Mouse (Mus musculus): ENCODE results near the gene Rhbdf1. TPM values are rescaled to one million over a fixed set of nuclear protein-coding genes. Genes with fewer than 3 reads are reported as not detected.
"Not testable (repeated sequence)": the region's sequence is repeated elsewhere in the genome, so short reads cannot be mapped to it uniquely, and the experiment has no call there.

Rhbdf1 gene
- polyA plus RNA-seq, 1 experiment from 2014 or later: 63.4 TPM

GRCm38 (mm10) chr11:32216851-32217250, 5.2 kb downstream of the Rhbdf1 start:
- ATAC-seq (ENCODE audit: low FRiP score, low read depth): no peak
- Histone ChIP-seq H3K9ac (peak overlapping the region; percentile 25; the same call in 1 of the 2 replicates), H3K27ac (no peak overlapping the region), H3K4me1 (peaks cover 43% of the 10 kb centered on the region), H3K4me2 (replicated peaks) (no peak overlapping the region), H3K36me3 (peaks cover 47% of the 10 kb centered on the region), H3K27me3 (no peaks in the 10 kb centered on the region), H3K9me3 (no peaks in the 10 kb centered on the region), H3K4me3 (no peak overlapping the region)
- whole genome bisulfite sequencing: 19% methylated on average over 8 of the region's 8 CpGs

DNA sequence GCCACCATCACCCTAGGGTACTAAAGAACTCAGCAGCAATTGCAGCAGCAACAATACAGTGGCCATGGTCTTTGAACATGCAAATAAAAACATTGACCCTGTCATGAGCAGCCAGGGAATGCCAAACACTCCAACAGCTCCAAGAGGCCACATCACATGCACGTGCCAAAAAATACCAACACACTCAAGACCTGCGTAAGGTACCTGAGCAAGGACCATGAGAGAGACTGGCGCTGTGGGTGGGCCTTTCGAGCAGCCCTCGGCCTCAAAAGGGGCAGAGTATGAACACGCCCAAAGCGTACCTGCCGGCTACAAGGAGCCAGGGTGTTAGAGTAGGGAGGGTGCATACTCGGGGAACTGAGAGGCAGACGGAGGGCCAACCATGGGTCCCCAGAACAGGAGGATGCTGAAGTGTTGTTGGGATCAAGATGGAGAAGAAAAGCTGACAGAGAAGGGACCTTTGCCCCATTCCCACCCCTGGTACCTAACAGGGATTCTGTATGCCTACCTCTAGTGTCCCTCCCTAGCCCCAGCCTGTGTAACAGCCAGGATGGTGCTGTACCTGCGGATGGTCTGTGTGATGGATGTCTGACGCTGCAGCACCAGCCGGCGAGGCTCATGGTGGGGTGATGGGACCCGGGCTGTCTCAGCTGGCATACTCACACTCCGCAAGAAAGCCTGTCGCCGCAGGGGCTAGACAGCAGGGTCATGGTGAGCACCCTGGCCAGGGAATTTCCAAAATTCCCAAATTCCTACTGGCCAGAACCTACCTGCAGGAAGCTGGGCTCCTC, 6.5 kb downstream of the Rhbdf1 start:
- Histone ChIP-seq H3K9me3 (no peaks in the 10 kb centered on the region), H3K36me3 (peaks cover 60% of the 10 kb centered on the region), H3K9ac (no peak overlapping the region), H3K4me1 (peaks cover 36% of the 10 kb centered on the region), H3K4me2 (replicated peaks) (no peak overlapping the region), H3K27me3 (no peaks in the 10 kb centered on the region), H3K4me3 (no peak overlapping the region), H3K27ac (no peak overlapping the region)
- ATAC-seq (ENCODE audit: low FRiP score, low read depth): no peak
- WGBS: 93% methylated on average over 18 of the region's 18 CpGs

DNA sequence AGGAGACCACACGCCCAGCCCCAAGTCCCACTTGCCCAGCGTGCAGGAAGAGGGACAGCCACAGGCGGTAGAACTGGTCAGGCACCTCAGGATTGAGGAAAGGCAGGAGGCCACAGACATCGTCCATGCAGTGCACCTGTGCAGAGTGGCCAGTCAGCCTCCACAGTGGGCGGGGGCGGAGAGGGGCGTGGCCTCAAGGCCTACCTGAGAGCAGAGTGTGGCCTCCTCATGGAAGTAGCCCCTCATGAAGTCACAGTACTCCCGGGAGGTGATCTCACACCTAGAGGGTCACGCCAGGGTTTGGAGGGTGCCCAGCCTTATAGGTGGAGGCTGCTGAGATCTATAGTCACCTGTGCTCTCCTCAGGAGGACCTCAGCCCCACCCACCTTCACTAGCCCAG, 11.5 kb downstream of the Rhbdf1 start:
- no peaks in the 10 kb centered on the region for H3K9me3 ChIP-seq
- 91% methylated on average over 9 of the region's 9 CpGs for WGBS
- H3K4me2 ChIP-seq (replicated peaks): no peak overlapping the region
- ATAC-seq (ENCODE audit: low FRiP score, low read depth): peak; percentile 20; the same call in 1 of the 2 replicates
- H3K9ac ChIP-seq: no peak overlapping the region
- no peak overlapping the region for H3K4me3 ChIP-seq
- H3K27ac ChIP-seq: no peak overlapping the region
- peaks cover 7% of the 10 kb centered on the region for H3K4me1 ChIP-seq
- no peaks in the 10 kb centered on the region for H3K27me3 ChIP-seq
- H3K36me3 ChIP-seq: peaks cover 87% of the 10 kb centered on the region

DNA sequence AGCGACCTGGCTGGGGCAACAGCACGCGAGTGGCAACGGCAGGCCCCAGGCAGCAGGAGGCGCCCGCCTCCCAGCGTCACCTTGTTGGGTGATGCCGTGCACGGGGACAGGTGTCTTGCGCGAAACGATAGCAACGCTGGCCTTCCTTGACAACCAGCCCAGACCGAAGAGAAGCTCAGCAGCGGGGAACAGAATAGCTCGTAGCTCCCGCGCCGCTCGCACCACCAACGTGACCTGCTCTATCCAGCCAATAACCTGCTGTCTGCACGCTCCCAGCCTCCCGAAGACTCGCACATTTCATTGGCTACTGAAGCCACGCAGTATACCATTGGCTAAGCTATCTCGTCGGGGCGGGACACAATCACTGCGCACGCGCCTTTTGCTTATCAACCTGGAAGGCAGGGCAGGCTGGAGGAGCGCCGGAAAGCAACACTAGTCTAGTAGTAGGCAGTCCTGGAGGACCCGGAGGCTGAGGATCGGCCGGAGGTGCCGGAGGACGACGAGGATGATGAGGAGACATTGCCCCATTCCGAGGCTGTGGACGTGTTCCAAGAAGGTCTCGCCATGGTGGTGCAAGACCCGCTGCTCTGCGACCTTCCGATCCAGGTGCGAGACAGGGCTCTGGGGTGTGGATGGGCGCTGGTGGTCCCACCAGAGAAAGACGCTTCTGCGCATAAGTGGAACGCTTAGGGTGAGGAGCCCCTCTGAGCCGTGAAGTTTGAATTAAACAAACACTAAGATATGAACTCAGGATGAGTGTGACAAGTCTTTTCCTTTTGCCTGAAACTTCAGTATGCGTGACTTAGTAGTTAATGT, 16.8 kb downstream of the Rhbdf1 start, which contains the start of gene Snrnp25:
Gene Snrnp25 (plus strand): TSS at position 358 of the 816 bp plus-strand sequence.
- Histone ChIP-seq H3K9ac (peak within 1 kb of the TSS; percentile 79), H3K36me3 (peaks cover 33% of the 10 kb centered on the region), H3K4me2 (replicated peaks) (peak within 1 kb of the TSS; percentile 72), H3K4me1 (peaks cover 13% of the 10 kb centered on the region), H3K27me3 (no peaks in the 10 kb centered on the region), H3K4me3 (peak within 1 kb of the TSS; percentile 69), H3K27ac (peak within 1 kb of the TSS; percentile 39; the same call in 1 of the 2 replicates), H3K9me3 (no peaks in the 10 kb centered on the region)
- peak; percentile 100 for ATAC-seq (ENCODE audit: low FRiP score, low read depth)
- under 1% methylated on average over 52 of the region's 52 CpGs for WGBS

DNA sequence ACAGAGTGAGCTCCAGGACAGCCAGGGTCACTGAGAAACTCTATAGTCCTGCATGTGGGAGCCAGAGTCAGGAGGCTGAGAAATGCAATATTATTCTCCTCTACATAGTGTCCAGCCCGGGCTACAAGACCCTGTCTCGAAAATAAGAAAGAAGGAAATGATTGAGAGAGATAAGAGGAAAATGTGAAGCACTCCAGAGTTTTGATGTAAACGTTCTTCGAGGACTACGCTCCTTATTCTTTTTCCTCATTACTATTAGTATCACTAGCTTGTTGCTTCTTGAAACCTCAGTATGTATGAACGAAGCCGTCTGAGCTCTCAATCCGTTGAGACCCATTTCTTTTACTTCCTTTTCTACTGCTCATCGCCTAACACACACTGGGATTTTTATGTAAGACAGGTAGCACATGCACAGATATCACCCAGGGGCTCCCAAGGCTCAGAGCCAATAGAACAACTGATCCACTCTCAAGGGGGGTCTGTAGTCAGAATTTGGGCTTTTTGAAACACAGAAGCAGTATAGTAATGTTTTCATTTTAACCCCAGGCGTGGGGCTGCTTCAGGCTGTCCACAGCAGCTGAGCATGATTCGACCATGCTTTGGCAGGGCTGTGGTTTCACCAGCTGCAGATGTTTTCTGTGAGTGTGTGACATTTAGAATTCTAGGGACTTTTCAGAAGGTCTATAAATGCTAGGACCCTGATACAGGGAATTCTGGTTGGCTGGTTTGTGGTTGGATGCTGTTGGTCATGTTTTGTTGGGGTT, 20.0 kb downstream of the Rhbdf1 start:
- WGBS: 80% methylated on average over 11 of the region's 11 CpGs
- Histone ChIP-seq H3K4me1 (peaks cover 13% of the 10 kb centered on the region), H3K36me3 (peaks cover 1% of the 10 kb centered on the region; the same call in 1 of the 2 replicates), H3K27ac (no peak overlapping the region), H3K9ac (no peak overlapping the region), H3K27me3 (0 out of 2 replicates have a peak, but pooled peaks cover 2% of the 10 kb centered on the region), H3K4me2 (replicated peaks) (no peak overlapping the region), H3K4me3 (no peak overlapping the region), H3K9me3 (no peaks in the 10 kb centered on the region)
- ATAC-seq (ENCODE audit: low FRiP score, low read depth): no peak

DNA sequence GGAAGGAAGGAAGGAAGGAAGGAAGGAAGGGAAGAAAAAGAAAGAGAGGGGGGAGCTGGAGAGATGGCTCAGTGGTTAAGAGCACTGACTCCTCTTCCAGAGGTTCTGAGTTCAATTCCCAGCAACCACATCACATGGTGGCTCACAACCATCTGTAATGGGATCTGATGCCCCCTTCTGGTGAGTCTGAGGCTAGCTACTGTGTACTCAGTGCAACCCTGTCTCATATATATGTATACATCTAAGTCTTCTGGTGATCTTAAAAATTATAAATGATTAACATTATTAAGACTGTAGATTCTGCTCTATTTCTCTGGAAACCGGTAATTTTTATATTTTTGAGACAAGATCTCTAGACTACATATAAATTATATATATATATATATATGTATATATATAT, 21.1 kb downstream of the Rhbdf1 start:
- not testable (repeated sequence) for H3K4me3 ChIP-seq, H3K27me3 ChIP-seq
- WGBS: 63% methylated on average over 1 of the region's 1 CpGs

DNA sequence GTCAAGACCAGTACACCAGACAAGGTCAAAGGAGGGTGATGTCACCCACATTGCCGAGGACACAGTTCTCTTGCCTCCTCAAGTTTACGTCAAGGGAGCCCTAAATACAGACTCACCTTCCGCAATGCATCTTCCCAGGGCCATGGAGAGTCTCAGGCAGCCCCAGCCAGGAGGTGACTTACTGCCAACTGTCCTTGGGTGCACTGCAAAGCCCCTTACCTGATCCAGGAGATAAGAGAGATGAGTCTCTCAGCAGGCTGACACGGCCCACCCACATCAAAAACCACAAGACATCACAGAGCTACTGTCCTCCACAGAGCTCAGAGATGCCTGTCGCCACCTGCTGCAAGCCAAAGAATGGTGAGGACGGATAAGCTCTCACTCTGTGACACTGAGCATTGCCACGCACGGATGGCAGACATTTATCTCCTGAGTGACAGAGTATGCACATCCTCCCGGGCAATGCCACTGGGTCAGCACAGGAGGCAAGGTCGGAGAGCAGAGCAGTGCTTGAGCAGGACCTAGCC, 22.0 kb downstream of the Rhbdf1 start, which contains the start of gene Il9r:
Gene Il9r (minus strand): TSS at position 205 of the 527 bp plus-strand sequence.
- Histone ChIP-seq H3K9me3 (no peaks in the 10 kb centered on the region), H3K27me3 (peaks cover 7% of the 10 kb centered on the region; the same call in 1 of the 2 replicates), H3K27ac (no peak within 1 kb of the TSS), H3K4me2 (replicated peaks) (no peak within 1 kb of the TSS), H3K4me3 (no peak within 1 kb of the TSS), H3K9ac (no peak within 1 kb of the TSS), H3K4me1 (peaks cover 6% of the 10 kb centered on the region), H3K36me3 (no peaks in the 10 kb centered on the region)
- ATAC-seq (ENCODE audit: low FRiP score, low read depth): no peak
- WGBS: 72% methylated on average over 10 of the region's 10 CpGs

More for the DNA sequence above, 21.1 kb downstream of the Rhbdf1 start:
- not testable (repeated sequence) for H3K4me2 ChIP-seq (replicated peaks); ATAC-seq (ENCODE audit: low FRiP score, low read depth); H3K27ac ChIP-seq; H3K9me3 ChIP-seq; H3K36me3 ChIP-seq; H3K9ac ChIP-seq
- H3K4me1 ChIP-seq: peaks cover 10% of the 10 kb centered on the region

DNA sequence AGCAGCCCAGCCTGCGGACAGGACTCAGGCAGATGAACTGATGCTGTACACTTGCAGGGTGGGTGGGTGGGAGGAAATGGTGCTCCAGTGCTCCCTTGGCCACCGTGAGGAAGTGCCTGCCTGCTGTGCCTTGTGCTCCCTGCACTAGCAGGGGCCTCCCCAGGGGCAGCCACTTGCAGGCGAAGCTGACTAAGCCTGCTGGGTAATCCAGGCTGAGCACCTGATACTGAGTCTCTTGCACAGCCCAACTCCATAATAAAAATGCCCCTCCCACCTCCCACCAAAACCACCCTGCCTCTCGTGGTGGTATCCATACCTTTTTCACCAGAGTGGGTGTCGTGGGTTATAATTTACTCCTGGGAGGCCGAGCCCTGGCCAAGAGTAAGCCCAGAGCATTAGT, 22.9 kb downstream of the Rhbdf1 start:
- Histone ChIP-seq H3K4me1 (no peaks in the 10 kb centered on the region), H3K27ac (no peak overlapping the region), H3K36me3 (no peaks in the 10 kb centered on the region), H3K4me3 (no peak overlapping the region), H3K9me3 (no peaks in the 10 kb centered on the region), H3K9ac (no peak overlapping the region), H3K4me2 (replicated peaks) (no peak overlapping the region), H3K27me3 (peaks cover 7% of the 10 kb centered on the region; the same call in 1 of the 2 replicates)
- no peak for ATAC-seq (ENCODE audit: low FRiP score, low read depth)
- 42% methylated on average over 6 of the region's 6 CpGs for WGBS

DNA sequence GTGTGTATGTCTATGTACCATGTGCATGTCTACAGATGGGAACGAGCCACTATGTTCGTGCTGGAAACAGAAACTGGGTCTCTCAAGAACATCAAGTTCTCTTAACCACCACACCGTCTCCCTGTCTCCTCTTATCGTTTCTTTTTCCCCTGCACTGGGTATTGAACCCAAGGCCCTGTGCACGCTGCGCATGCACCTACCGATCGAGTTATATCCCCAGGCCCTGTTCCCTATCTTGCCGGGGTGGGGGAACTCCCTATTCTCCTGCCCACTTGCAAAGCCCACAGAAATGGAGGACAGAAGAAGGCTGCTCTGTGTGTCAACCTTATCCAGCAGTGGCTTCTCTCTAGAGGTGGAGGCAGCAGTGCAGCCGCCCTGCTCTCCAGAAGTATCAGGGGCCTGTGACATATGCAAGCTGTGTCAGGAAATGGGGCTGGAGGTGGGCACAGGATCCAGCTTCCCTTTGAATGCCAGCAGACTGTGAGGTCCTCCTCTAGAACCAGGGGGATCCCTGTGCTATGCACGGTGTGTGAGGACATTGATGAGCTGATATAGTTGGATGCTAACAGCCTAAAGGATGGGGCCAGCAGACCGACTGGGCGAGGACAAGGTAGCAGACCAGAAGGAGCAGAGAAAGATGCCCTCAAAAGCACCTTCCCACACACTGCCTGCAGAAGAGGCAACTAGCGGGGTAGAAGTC, 23.7 kb downstream of the Rhbdf1 start:
- Histone ChIP-seq H3K36me3 (no peaks in the 10 kb centered on the region), H3K4me2 (replicated peaks) (no peak overlapping the region), H3K9ac (no peak overlapping the region), H3K4me3 (no peak overlapping the region), H3K4me1 (no peaks in the 10 kb centered on the region), H3K27me3 (peaks cover 7% of the 10 kb centered on the region; the same call in 1 of the 2 replicates), H3K9me3 (no peaks in the 10 kb centered on the region), H3K27ac (no peak overlapping the region)
- 71% methylated on average over 13 of the region's 14 CpGs for WGBS
- ATAC-seq (ENCODE audit: low FRiP score, low read depth): no peak

- H3K4me1 ChIP-seq: no peaks in the 10 kb centered on the region
- H3K9me3 ChIP-seq: no peaks in the 10 kb centered on the region
- no peak overlapping the region for H3K27ac ChIP-seq
- ATAC-seq (ENCODE audit: low FRiP score, low read depth): no peak
- H3K36me3 ChIP-seq: no peaks in the 10 kb centered on the region
- no peak overlapping the region for H3K4me2 ChIP-seq (replicated peaks)
- H3K27me3 ChIP-seq: peaks cover 7% of the 10 kb centered on the region; the same call in 1 of the 2 replicates
- no peak overlapping the region for H3K4me3 ChIP-seq
- 18% methylated on average over 3 of the region's 3 CpGs for WGBS
- H3K9ac ChIP-seq: no peak overlapping the region
These were observed 24.3 kb downstream of the Rhbdf1 start for GRCm38 (mm10) chr11:32197766-32198165.

- H3K36me3 ChIP-seq: no peaks in the 10 kb centered on the region
- H3K4me3 ChIP-seq: no peak overlapping the region
- WGBS: 72% methylated on average over 6 of the region's 6 CpGs
- peaks cover 7% of the 10 kb centered on the region; the same call in 1 of the 2 replicates for H3K27me3 ChIP-seq
- H3K9ac ChIP-seq: no peak overlapping the region
- no peak overlapping the region for H3K27ac ChIP-seq
- H3K4me1 ChIP-seq: no peaks in the 10 kb centered on the region
- ATAC-seq (ENCODE audit: low FRiP score, low read depth): no peak
- H3K4me2 ChIP-seq (replicated peaks): no peak overlapping the region
- H3K9me3 ChIP-seq: no peaks in the 10 kb centered on the region
These were observed 25.4 kb downstream of the Rhbdf1 start for GRCm38 (mm10) chr11:32196727-32197126.
